Mouse (Mus musculus) heart, embryonic 12.5 days (tissue): ENCODE data around the gene Prkca. TPM values are rescaled to one million over a fixed set of nuclear protein-coding genes. Genes with fewer than 3 reads are reported as not detected.
A peak's percentile ranks its signal among the peaks of the same experiment; 100 is the strongest.

Experiments used
- ATAC-seq: fragments of 200-750 bp; cut with Nextera tagmentation; 2 replicates; pipeline ENCODE4 v1.8.0; 2017; ENCODE audit warnings: moderate TSS enrichment, moderate library complexity; ENCODE audit not compliant: insufficient number of reproducible peaks, low FRiP score
- H3K27ac ChIP-seq: fragments of 300-500 bp; sonication (generic); 2 replicates; pipeline ENCODE4 v1.5.1; 2016; ENCODE audit warnings: mild to moderate bottlenecking, moderate library complexity; ENCODE audit not compliant: poor library complexity, severe bottlenecking
- H3K27me3 ChIP-seq: fragments of 300-500 bp; sonication (generic); replicated peaks from 2 replicates; pipeline ENCODE4 v1.6.1; 2016; ENCODE audit warnings: mild to moderate bottlenecking, moderate library complexity
- H3K36me3 ChIP-seq: fragments of 300-500 bp; sonication (generic); 2 replicates; pipeline ENCODE4 v1.6.1; 2016; ENCODE audit warnings: mild to moderate bottlenecking, moderate library complexity
- H3K4me1 ChIP-seq: fragments of 300-500 bp; sonication (generic); replicated peaks from 2 replicates; pipeline ENCODE4 v1.6.1; 2016; ENCODE audit warnings: mild to moderate bottlenecking
- H3K4me2 ChIP-seq: fragments of 300-500 bp; sonication (generic); 2 replicates; pipeline ENCODE4 v1.6.1; 2016; ENCODE audit warnings: mild to moderate bottlenecking, moderate library complexity
- H3K4me3 ChIP-seq: fragments of 300-500 bp; sonication (generic); 2 replicates; pipeline ENCODE4 v1.5.1; 2016; ENCODE audit warnings: mild to moderate bottlenecking
- H3K9ac ChIP-seq: fragments of 300-500 bp; sonication (generic); 2 replicates; pipeline ENCODE4 v1.6.1; 2016; ENCODE audit warnings: mild to moderate bottlenecking, moderate library complexity
- H3K9me3 ChIP-seq: fragments of 300-500 bp; sonication (generic); replicated peaks from 2 replicates; pipeline ENCODE4 v1.6.1; 2016; ENCODE audit warnings: mild to moderate bottlenecking, moderate library complexity
- WGBS: fragments of 180-500 bp; shearing (Covaris S2); methylation state at CpG from one replicate; pipeline ENCODE4 v1.1.7; 2016; 5-methylcytosine and 5-hydroxymethylcytosine counted together
- polyA plus RNA-seq: library from polyadenylated mRNA; unstranded; fragments of >200 nt; fragmentation: Nextera tagmentation; extraction: Ambion mirVana; gene quantifications from 2 replicates; pipeline ENCODE4 v1.2.1, GENCODE M21; 2016

The Prkca gene
- polyA plus RNA-seq, 1 experiment from 2014 or later, result 18.8 TPM

DNA sequence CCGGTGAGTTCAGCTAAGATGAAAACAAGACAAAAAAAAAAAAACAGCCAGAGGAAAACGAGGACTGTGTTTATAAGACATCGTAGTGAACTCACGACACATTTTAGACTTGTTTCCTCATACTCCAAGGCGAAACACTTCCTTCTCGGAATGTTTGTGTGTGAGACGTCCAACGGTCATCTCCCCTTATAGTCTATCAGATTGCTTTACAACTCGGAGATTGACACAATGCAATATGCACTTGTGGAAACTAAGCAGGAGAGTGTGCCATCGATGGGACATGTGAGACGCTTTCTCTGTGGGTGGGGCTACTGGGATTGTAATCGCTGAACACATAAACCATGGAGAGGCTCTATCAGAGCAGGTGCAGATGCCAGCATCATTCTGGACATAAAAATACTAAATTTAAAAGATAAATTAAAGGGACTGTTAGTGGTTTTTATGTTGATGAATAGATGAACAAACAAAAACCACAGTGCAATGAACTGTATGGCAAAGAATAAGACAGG lies 49.4 kb downstream of the Prkca start:
- H3K4me1 ChIP-seq, result peaks cover 17% of the 10 kb centered on the region; the same call in 1 of the 2 replicates
- no peaks in the 10 kb centered on the region for H3K36me3 ChIP-seq
- H3K4me3 ChIP-seq, result no peak overlapping the region
- H3K9me3 ChIP-seq, result no peaks in the 10 kb centered on the region
- H3K27me3 ChIP-seq, result no peaks in the 10 kb centered on the region
- no peak overlapping the region for H3K9ac ChIP-seq
- H3K27ac ChIP-seq, result no peak overlapping the region
- no peak overlapping the region for H3K4me2 ChIP-seq
- 91% methylated on average over 12 of the region's 12 CpGs for WGBS
- ATAC-seq, result no peak

- Histone ChIP-seq H3K36me3 (no peaks in the 10 kb centered on the region), H3K9me3 (peaks cover under 1% of the 10 kb centered on the region; the same call in 1 of the 2 replicates), H3K27me3 (no peaks in the 10 kb centered on the region), H3K4me3 (no peak overlapping the region), H3K27ac (no peak overlapping the region), H3K9ac (no peak overlapping the region), H3K4me1 (peaks cover 17% of the 10 kb centered on the region; the same call in 1 of the 2 replicates), H3K4me2 (no peak overlapping the region)
- 64% methylated on average over 3 of the region's 3 CpGs for WGBS
- no peak for ATAC-seq
These were observed 49.9 kb downstream of the Prkca start for GRCm38 (mm10) chr11:108293843-108294242.

DNA sequence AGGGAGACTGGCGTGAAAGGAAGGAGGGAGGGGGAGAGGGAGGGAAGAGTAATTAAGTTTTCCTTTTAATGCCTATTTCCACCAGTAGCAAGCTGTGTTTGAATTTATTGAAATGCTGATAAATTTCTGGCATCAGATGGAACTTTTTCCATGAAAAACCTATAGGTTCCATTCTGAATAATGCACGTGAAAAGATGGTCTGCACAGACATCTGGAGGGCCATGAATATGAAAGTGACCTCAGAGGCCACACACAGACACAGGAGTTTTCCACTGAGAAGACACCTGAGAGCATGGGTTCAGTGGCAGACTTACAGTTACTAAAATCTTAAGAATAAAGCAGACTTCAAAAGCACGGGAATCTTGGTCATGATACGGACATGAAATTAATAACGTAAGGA lies 54.5 kb downstream of the Prkca start:
- 89% methylated on average over 5 of the region's 5 CpGs for WGBS
- no peak overlapping the region for H3K4me3 ChIP-seq
- no peak overlapping the region for H3K4me2 ChIP-seq
- no peaks in the 10 kb centered on the region for H3K36me3 ChIP-seq
- no peaks in the 10 kb centered on the region for H3K27me3 ChIP-seq
- peaks cover 4% of the 10 kb centered on the region; the same call in 1 of the 2 replicates for H3K9me3 ChIP-seq
- H3K4me1 ChIP-seq, result peaks cover 34% of the 10 kb centered on the region
- H3K27ac ChIP-seq, result no peak overlapping the region
- no peak overlapping the region for H3K9ac ChIP-seq
- ATAC-seq, result no peak

- WGBS, result 28% methylated on average over 2 of the region's 2 CpGs
- H3K4me1 ChIP-seq, result peaks cover 46% of the 10 kb centered on the region
- no peak for ATAC-seq
- no peaks in the 10 kb centered on the region for H3K27me3 ChIP-seq
- peak overlapping the region; percentile 8; the same call in 1 of the 2 replicates for H3K4me2 ChIP-seq
- H3K9ac ChIP-seq, result 0 out of 2 replicates have a peak overlapping the region, but pooled peaks have one; percentile 13
- H3K27ac ChIP-seq, result peak overlapping the region; percentile 54
- no peaks in the 10 kb centered on the region for H3K36me3 ChIP-seq
- no peak overlapping the region for H3K4me3 ChIP-seq
- H3K9me3 ChIP-seq, result peaks cover 4% of the 10 kb centered on the region; the same call in 1 of the 2 replicates
These were observed 56.4 kb downstream of the Prkca start for GRCm38 (mm10) chr11:108287321-108287720.

GRCm38 (mm10) chr11:108285046-108285445 lies 58.7 kb downstream of the Prkca start:
- Histone ChIP-seq H3K4me3 (no peak overlapping the region), H3K27ac (no peak overlapping the region), H3K9me3 (peaks cover 4% of the 10 kb centered on the region; the same call in 1 of the 2 replicates), H3K27me3 (no peaks in the 10 kb centered on the region), H3K4me1 (peaks cover 44% of the 10 kb centered on the region), H3K4me2 (no peak overlapping the region), H3K9ac (no peak overlapping the region), H3K36me3 (no peaks in the 10 kb centered on the region)
- WGBS, result 60% methylated on average over 5 of the region's 5 CpGs
- ATAC-seq, result no peak

DNA sequence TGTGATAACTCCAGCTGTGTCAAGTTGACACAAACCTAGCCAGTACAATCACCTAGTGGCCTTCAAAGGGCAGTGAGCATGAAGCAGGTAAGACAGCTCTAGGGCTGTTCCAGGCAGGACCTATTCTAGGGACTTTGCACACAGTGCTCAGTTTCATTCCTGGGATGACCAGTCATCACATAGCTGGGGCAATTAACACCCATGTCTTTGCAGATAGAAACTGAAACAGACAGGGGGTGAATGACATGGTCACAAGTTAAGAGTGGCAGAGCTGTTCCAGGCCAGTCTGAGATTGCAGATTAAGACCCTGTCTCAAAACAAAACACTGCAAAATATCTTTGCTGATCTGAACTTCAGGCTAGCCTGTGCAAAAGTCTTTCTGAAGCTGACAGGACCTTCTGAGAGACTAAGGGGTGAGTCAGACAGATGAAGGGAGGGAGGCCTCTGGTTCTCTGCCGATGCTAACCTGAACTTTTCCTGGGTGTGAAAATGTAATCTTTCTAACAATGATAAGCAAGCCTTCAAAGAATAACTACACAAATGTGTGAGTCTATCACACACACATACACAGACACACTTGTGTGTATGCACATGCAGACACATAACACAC lies 60.8 kb downstream of the Prkca start:
- Histone ChIP-seq H3K27me3 (no peaks in the 10 kb centered on the region), H3K27ac (0 out of 2 replicates have a peak overlapping the region, but pooled peaks have one; percentile 15), H3K36me3 (no peaks in the 10 kb centered on the region), H3K9me3 (no peaks in the 10 kb centered on the region), H3K4me2 (no peak overlapping the region), H3K9ac (no peak overlapping the region), H3K4me1 (peaks cover 50% of the 10 kb centered on the region), H3K4me3 (no peak overlapping the region)
- 18% methylated on average over 1 of the region's 1 CpGs for WGBS
- no peak for ATAC-seq

GRCm38 (mm10) chr11:108279748-108280373 lies 63.9 kb downstream of the Prkca start:
- H3K27ac ChIP-seq, result no peak overlapping the region
- no peaks in the 10 kb centered on the region for H3K9me3 ChIP-seq
- WGBS, result 83% methylated on average over 1 of the region's 1 CpGs
- H3K27me3 ChIP-seq, result no peaks in the 10 kb centered on the region
- peaks cover 35% of the 10 kb centered on the region for H3K4me1 ChIP-seq
- no peaks in the 10 kb centered on the region for H3K36me3 ChIP-seq
- H3K4me2 ChIP-seq, result no peak overlapping the region
- H3K9ac ChIP-seq, result no peak overlapping the region
- no peak overlapping the region for H3K4me3 ChIP-seq
- ATAC-seq, result peak; percentile 64; the same call in 1 of the 2 replicates

GRCm38 (mm10) chr11:108277096-108277495 lies 66.6 kb downstream of the Prkca start:
- Histone ChIP-seq H3K27me3 (no peaks in the 10 kb centered on the region), H3K4me1 (peaks cover 42% of the 10 kb centered on the region), H3K27ac (no peak overlapping the region), H3K9me3 (no peaks in the 10 kb centered on the region), H3K4me3 (no peak overlapping the region), H3K9ac (no peak overlapping the region), H3K4me2 (no peak overlapping the region), H3K36me3 (no peaks in the 10 kb centered on the region)
- WGBS, result 85% methylated on average over 8 of the region's 8 CpGs
- no peak for ATAC-seq

DNA sequence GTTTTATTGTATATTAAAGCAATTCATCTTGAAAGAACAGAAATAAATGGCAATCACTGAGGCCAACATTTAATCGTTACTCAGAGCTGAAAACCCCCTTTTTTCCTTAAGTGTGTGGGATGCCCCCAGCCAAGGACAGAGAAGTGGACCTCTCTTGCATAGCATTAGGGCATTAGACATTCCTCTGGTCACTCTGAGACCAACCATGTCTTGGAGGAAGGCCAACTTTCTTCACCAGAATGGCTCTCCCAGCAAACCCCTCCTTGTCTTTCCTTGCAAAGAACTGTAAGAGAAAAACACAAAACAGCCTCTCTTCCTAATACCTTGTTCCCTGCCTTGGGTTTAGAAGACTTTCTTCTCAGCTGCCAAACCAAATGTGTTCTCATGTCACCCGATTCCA lies 67.6 kb downstream of the Prkca start:
- Histone ChIP-seq H3K4me1 (peaks cover 43% of the 10 kb centered on the region), H3K9ac (no peak overlapping the region)
- ATAC-seq, result no peak

GRCm38 (mm10) chr11:108274046-108274445 lies 69.7 kb downstream of the Prkca start:
- Histone ChIP-seq H3K9ac (no peak overlapping the region), H3K4me3 (no peak overlapping the region), H3K9me3 (no peaks in the 10 kb centered on the region), H3K4me1 (peaks cover 44% of the 10 kb centered on the region), H3K4me2 (no peak overlapping the region), H3K27ac (0 out of 2 replicates have a peak overlapping the region, but pooled peaks have one; percentile 14), H3K27me3 (no peaks in the 10 kb centered on the region), H3K36me3 (no peaks in the 10 kb centered on the region)
- 42% methylated on average over 7 of the region's 7 CpGs for WGBS
- no peak for ATAC-seq

More for the DNA sequence above, 67.6 kb downstream of the Prkca start:
- no peak overlapping the region for H3K27ac ChIP-seq
- H3K27me3 ChIP-seq, result no peaks in the 10 kb centered on the region
- H3K4me2 ChIP-seq, result no peak overlapping the region
- H3K9me3 ChIP-seq, result no peaks in the 10 kb centered on the region
- no peaks in the 10 kb centered on the region for H3K36me3 ChIP-seq
- 83% methylated on average over 2 of the region's 2 CpGs for WGBS
- no peak overlapping the region for H3K4me3 ChIP-seq

- ATAC-seq, result no peak
- Histone ChIP-seq H3K4me2 (no peak overlapping the region), H3K27ac (no peak overlapping the region), H3K9me3 (no peaks in the 10 kb centered on the region), H3K27me3 (no peaks in the 10 kb centered on the region), H3K9ac (no peak overlapping the region), H3K4me3 (no peak overlapping the region), H3K4me1 (peaks cover 49% of the 10 kb centered on the region), H3K36me3 (no peaks in the 10 kb centered on the region)
- WGBS, result 86% methylated on average over 12 of the region's 12 CpGs
These were observed 70.2 kb downstream of the Prkca start for GRCm38 (mm10) chr11:108273415-108273965.
